Mouse (Mus musculus) kidney, embryonic 15.5 days (tissue): ENCODE data around the gene Otp. TPM values are rescaled to one million over a fixed set of nuclear protein-coding genes. Genes with fewer than 3 reads are reported as not detected.

Experiments used
- ATAC-seq: fragments of 200-750 bp; cut with Nextera tagmentation; replicated peaks from 2 replicates; pipeline ENCODE4 v1.8.0; 2017; ENCODE audit warnings: moderate TSS enrichment; ENCODE audit not compliant: low FRiP score
- H3K27ac ChIP-seq: fragments of 300-500 bp; sonication (generic); 2 replicates; pipeline ENCODE4 v1.5.1; 2015; ENCODE audit warnings: mild to moderate bottlenecking, inconsistent platforms
- H3K27me3 ChIP-seq: fragments of 300-500 bp; sonication (generic); 2 replicates; pipeline ENCODE4 v1.6.1; 2015; ENCODE audit warnings: inconsistent platforms
- H3K36me3 ChIP-seq: fragments of 300-500 bp; sonication (generic); 2 replicates; pipeline ENCODE4 v1.6.1; 2015; ENCODE audit warnings: inconsistent platforms
- H3K4me1 ChIP-seq: fragments of 300-500 bp; sonication (generic); 2 replicates; pipeline ENCODE4 v1.6.1; 2015; ENCODE audit warnings: inconsistent platforms
- H3K4me2 ChIP-seq: fragments of 300-500 bp; sonication (generic); 2 replicates; pipeline ENCODE4 v1.6.1; 2015; ENCODE audit warnings: moderate library complexity, mild to moderate bottlenecking, inconsistent platforms
- H3K4me3 ChIP-seq: fragments of 300-500 bp; sonication (generic); replicated peaks from 2 replicates; pipeline ENCODE4 v1.5.1; 2015; ENCODE audit warnings: mild to moderate bottlenecking, inconsistent platforms
- H3K9ac ChIP-seq: fragments of 300-500 bp; sonication (generic); 2 replicates; pipeline ENCODE4 v1.6.1; 2015; ENCODE audit warnings: mild to moderate bottlenecking, inconsistent platforms
- H3K9me3 ChIP-seq: fragments of 300-500 bp; sonication (generic); replicated peaks from 2 replicates; pipeline ENCODE4 v1.6.1; 2016; ENCODE audit warnings: inconsistent platforms
- WGBS: fragments of 180-500 bp; shearing (Covaris S2); methylation state at CpG from one replicate; pipeline ENCODE4 v1.1.7; 2015; ENCODE audit warnings: mixed read lengths; 5-methylcytosine and 5-hydroxymethylcytosine counted together
- polyA plus RNA-seq: library from polyadenylated mRNA; unstranded; fragments of >200 nt; fragmentation: Nextera tagmentation; extraction: Ambion mirVana; gene quantifications from 2 replicates; pipeline ENCODE4 v1.2.1, GENCODE M21; 2015

Gene Otp
- not detected in 2 replicates for polyA plus RNA-seq

DNA sequence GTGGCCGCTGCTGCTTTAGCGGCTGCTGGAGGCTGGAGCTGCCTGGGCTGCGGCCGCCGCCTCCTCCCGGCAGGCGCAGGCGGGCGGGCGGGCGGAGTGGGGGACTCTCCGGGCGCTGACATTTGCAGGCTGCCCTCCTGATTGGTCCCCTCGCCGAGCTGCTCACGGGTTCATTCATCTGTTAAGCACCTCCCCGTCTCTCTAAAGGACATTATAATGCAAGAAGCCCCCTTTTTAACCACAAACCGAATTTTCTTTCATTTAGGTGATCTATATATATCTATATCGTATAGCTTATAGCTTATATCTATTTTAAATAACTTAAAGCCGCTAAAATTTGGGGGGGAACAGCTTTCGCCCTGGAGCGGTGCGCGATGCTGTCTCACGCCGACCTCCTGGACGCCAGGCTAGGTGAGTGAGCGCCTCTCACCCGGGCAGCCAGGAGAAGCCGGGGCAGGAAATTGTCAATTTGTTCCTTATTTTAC lies at the start of gene Otp:
Otp (plus strand) TSS at position 207 of the 485 bp plus-strand sequence.
- Histone ChIP-seq H3K4me3 (no peak within 1 kb of the TSS), H3K27me3 (peaks cover 86% of the 10 kb centered on the region)

GRCm38 (mm10) chr13:94826389-94826788 lies 49.0 kb upstream of the Otp start:
- Histone ChIP-seq H3K27ac (no peak overlapping the region), H3K27me3 (no peaks in the 10 kb centered on the region), H3K9ac (no peak overlapping the region), H3K4me2 (no peak overlapping the region), H3K4me1 (peaks cover 14% of the 10 kb centered on the region; the same call in 1 of the 2 replicates), H3K4me3 (no peak overlapping the region), H3K9me3 (no peaks in the 10 kb centered on the region), H3K36me3 (peaks cover 5% of the 10 kb centered on the region; the same call in 1 of the 2 replicates)
- 77% methylated on average over 5 of the region's 5 CpGs for WGBS
- ATAC-seq = no peak

More for the DNA sequence above, at the start of gene Otp:
- no peak within 1 kb of the TSS for H3K9ac ChIP-seq
- 0 out of 2 replicates have a peak, but pooled peaks have one; percentile 40 for ATAC-seq
- peaks cover 18% of the 10 kb centered on the region for H3K4me1 ChIP-seq
- no peak within 1 kb of the TSS for H3K27ac ChIP-seq
- no peaks in the 10 kb centered on the region for H3K9me3 ChIP-seq
- 1% methylated on average over 28 of the region's 30 CpGs for WGBS
- no peak within 1 kb of the TSS for H3K4me2 ChIP-seq
- no peaks in the 10 kb centered on the region for H3K36me3 ChIP-seq

- H3K4me2 ChIP-seq = no peak overlapping the region
- WGBS = 58% methylated on average over 2 of the region's 2 CpGs
- ATAC-seq = no peak
Measured at GRCm38 (mm10) chr13:94826986-94827385, 48.4 kb upstream of the Otp start.

DNA sequence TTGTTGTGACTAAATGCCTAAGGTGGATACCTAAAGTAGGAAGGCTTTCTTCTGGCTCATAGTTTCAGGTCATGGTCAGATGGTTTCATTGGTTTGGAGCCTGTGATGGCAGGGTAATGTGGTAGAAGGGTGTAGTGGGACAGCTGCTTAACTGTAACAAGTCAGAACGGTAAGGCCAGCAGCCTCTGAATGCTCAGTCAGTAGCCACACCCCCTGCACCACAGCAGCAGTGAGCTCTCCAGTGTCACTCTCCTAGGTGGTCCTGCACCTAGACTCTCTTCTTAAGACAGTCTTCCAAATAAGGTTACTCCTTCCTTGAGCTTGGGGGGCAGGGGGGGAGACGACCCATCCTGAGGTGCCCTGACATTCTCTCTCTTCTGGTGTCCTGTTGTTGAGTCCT lies 47.6 kb upstream of the Otp start:
- Histone ChIP-seq H3K27me3 (no peaks in the 10 kb centered on the region), H3K4me1 (peaks cover 14% of the 10 kb centered on the region; the same call in 1 of the 2 replicates), H3K9me3 (no peaks in the 10 kb centered on the region), H3K27ac (no peak overlapping the region), H3K4me2 (no peak overlapping the region), H3K9ac (no peak overlapping the region), H3K4me3 (no peak overlapping the region), H3K36me3 (peaks cover 11% of the 10 kb centered on the region)
- 0 out of 2 replicates have a peak, but pooled peaks have one; percentile 46 for ATAC-seq
- 28% methylated on average over 2 of the region's 2 CpGs for WGBS

More at GRCm38 (mm10) chr13:94826986-94827385, 48.4 kb upstream of the Otp start:
- no peaks in the 10 kb centered on the region for H3K27me3 ChIP-seq
- H3K4me3 ChIP-seq = no peak overlapping the region
- no peak overlapping the region for H3K9ac ChIP-seq
- H3K36me3 ChIP-seq = peaks cover 5% of the 10 kb centered on the region; the same call in 1 of the 2 replicates
- no peak overlapping the region for H3K27ac ChIP-seq
- no peaks in the 10 kb centered on the region for H3K9me3 ChIP-seq
- H3K4me1 ChIP-seq = peaks cover 14% of the 10 kb centered on the region; the same call in 1 of the 2 replicates

- Histone ChIP-seq H3K9me3 (no peaks in the 10 kb centered on the region), H3K27ac (0 out of 2 replicates have a peak overlapping the region, but pooled peaks have one; percentile 41), H3K27me3 (no peaks in the 10 kb centered on the region), H3K4me3 (no peak overlapping the region), H3K36me3 (peaks cover 53% of the 10 kb centered on the region), H3K4me2 (no peak overlapping the region), H3K9ac (no peak overlapping the region), H3K4me1 (peaks cover 7% of the 10 kb centered on the region; the same call in 1 of the 2 replicates)
- 33% methylated on average over 5 of the region's 5 CpGs for WGBS
- ATAC-seq = peak; percentile 58; the same call in 1 of the 2 replicates
Measured at GRCm38 (mm10) chr13:94838047-94838720, 37.2 kb upstream of the Otp start.

DNA sequence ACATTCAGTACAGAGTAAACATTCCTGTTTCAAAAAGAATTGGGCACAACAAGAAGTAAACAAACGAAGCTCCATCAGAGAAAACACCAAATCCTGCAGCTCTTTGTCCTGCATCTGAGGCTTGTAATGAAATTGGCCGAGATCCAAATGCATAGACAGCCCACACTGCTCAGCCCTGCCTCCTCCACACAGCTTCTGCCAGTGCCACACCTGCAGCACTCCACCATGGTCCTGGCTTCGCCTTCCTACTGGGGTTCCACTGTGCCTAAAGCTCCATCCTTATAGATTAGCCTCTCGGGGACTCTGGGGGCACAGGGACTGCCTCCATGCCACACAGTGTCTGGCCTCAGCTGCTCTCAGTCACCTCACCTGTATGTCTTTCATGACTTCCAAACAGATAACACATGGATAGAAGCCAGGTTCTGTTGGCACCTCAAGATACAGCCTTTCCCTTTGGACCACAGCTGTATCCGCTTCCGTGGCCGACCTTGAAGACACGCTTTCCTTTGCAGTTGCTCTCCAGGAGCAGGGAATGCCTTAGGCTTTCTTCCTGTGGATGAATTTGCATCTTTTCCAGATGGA lies 36.6 kb upstream of the Otp start:
- no peak overlapping the region for H3K27ac ChIP-seq
- peaks cover 7% of the 10 kb centered on the region; the same call in 1 of the 2 replicates for H3K4me1 ChIP-seq
- H3K36me3 ChIP-seq = peaks cover 55% of the 10 kb centered on the region
- no peaks in the 10 kb centered on the region for H3K27me3 ChIP-seq
- H3K4me2 ChIP-seq = no peak overlapping the region
- WGBS = 82% methylated on average over 8 of the region's 8 CpGs
- H3K4me3 ChIP-seq = no peak overlapping the region
- H3K9me3 ChIP-seq = no peaks in the 10 kb centered on the region
- no peak overlapping the region for H3K9ac ChIP-seq
- ATAC-seq = no peak

DNA sequence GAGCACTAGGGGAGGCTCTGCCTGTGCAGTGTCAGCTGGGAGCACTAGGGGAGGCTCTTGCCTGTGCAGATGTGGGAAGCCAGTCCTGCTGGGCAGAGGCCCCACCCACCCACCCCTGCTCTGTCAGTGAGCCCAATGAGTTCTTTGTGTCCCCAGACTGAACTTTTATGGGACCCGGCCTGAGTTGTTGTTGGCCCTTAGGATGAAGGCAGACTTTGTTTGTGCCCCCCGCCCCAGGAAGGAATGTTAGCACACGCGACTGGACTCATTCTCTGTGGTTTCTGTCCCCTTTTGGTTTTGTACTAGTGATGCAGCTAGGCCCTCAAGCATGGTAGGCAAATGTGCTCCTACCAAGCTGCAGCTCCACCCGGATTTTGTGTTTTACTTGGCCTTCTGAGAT lies 32.2 kb upstream of the Otp start:
- H3K4me3 ChIP-seq = no peak overlapping the region
- WGBS = 69% methylated on average over 5 of the region's 5 CpGs
- no peaks in the 10 kb centered on the region for H3K9me3 ChIP-seq

DNA sequence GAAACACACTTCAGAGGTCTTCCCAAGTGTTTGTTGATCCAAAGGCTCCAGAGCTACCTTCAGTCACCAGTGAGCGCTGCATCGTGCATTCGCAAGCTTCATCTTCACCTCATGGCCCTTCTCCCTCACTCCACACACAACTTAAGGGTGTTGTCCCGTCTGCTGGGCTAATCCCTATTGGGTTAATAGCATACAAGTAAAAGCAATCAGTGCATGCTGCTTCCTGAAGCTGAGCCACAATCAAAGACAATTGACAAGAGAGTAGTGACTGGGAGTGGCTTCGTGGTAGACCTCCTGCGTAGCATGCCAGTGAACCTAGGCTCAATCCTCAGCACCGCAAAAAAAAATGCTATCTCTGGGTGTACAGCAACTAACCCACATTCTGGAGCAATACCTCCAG lies 27.5 kb upstream of the Otp start:
- Histone ChIP-seq H3K4me2 (no peak overlapping the region), H3K36me3 (peaks cover 15% of the 10 kb centered on the region), H3K9ac (no peak overlapping the region), H3K27me3 (no peaks in the 10 kb centered on the region), H3K9me3 (no peaks in the 10 kb centered on the region), H3K27ac (no peak overlapping the region), H3K4me1 (no peaks in the 10 kb centered on the region), H3K4me3 (no peak overlapping the region)
- ATAC-seq = no peak
- WGBS = 59% methylated on average over 7 of the region's 7 CpGs

More for the DNA sequence above, 32.2 kb upstream of the Otp start:
- Histone ChIP-seq H3K27ac (no peak overlapping the region), H3K9ac (no peak overlapping the region), H3K4me2 (no peak overlapping the region), H3K4me1 (peaks cover 2% of the 10 kb centered on the region; the same call in 1 of the 2 replicates), H3K27me3 (no peaks in the 10 kb centered on the region), H3K36me3 (peaks cover 39% of the 10 kb centered on the region)
- ATAC-seq = no peak

GRCm38 (mm10) chr13:94849351-94849750 lies 26.1 kb upstream of the Otp start:
- Histone ChIP-seq H3K36me3 (peaks cover 2% of the 10 kb centered on the region; the same call in 1 of the 2 replicates), H3K27me3 (no peaks in the 10 kb centered on the region), H3K4me1 (no peaks in the 10 kb centered on the region), H3K9ac (no peak overlapping the region), H3K9me3 (no peaks in the 10 kb centered on the region), H3K4me2 (no peak overlapping the region), H3K27ac (no peak overlapping the region), H3K4me3 (no peak overlapping the region)
- ATAC-seq = no peak
- WGBS = 65% methylated on average over 13 of the region's 13 CpGs

- Histone ChIP-seq H3K27me3 (peaks cover 26% of the 10 kb centered on the region), H3K27ac (no peak overlapping the region), H3K36me3 (no peaks in the 10 kb centered on the region), H3K9me3 (no peaks in the 10 kb centered on the region), H3K9ac (no peak overlapping the region), H3K4me3 (no peak overlapping the region), H3K4me1 (no peaks in the 10 kb centered on the region), H3K4me2 (no peak overlapping the region)
- WGBS = 79% methylated on average over 8 of the region's 8 CpGs
- no peak for ATAC-seq
Measured at GRCm38 (mm10) chr13:94858016-94858575, 17.3 kb upstream of the Otp start.

DNA sequence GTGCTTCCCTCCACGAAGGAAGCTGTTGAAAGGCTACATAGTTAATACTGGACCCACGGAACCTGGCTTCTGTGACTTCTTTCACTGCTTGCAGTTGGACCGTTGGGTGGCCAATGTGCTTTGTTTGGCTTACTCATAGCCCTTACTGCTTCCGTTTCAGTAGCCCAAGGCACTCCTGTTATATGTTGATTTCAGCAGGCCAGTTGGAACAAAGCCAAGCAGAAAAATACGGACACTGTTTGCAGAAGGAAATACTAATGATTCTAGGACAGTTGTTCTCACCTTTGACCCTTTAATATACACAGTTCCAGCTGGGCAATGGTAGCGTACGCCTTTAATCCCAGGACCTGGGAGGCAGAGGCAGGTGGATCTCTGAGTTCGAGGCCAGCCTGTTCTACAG lies 16.1 kb upstream of the Otp start:
- Histone ChIP-seq H3K4me2 (no peak overlapping the region), H3K27me3 (peaks cover 38% of the 10 kb centered on the region), H3K36me3 (no peaks in the 10 kb centered on the region), H3K9me3 (no peaks in the 10 kb centered on the region), H3K4me3 (no peak overlapping the region), H3K9ac (no peak overlapping the region), H3K4me1 (no peaks in the 10 kb centered on the region), H3K27ac (no peak overlapping the region)
- no peak for ATAC-seq
- 69% methylated on average over 8 of the region's 8 CpGs for WGBS
